Mouse (Mus musculus) fat pad, adult 2 months (tissue): ENCODE measurements around the gene Cpne1.
"Not testable (repeated sequence)": the region's sequence is repeated elsewhere in the genome, so short reads cannot be mapped to it uniquely, and the experiment has no call there.

Source experiments
- DNase-seq: peaks from one replicate; pipeline ENCODE4 v3.0.0-alpha.2; 2011; ENCODE audit warnings: low read depth, low spot score; ENCODE audit errors: extremely low read depth

Gene Cpne1

GRCm38 (mm10) chr2:156111358-156112079 lies at the start of gene Cpne1, which contains the start of gene Rbm12:
Gene Cpne1 (minus strand): TSS chr2:156111965.
Gene Rbm12 (minus strand): TSS chr2:156111978.
- DNase-seq = no peak

- DNase-seq = no peak
Observed at GRCm38 (mm10) chr2:156151538-156151937, 39.8 kb upstream of the Cpne1 start.

GRCm38 (mm10) chr2:156147316-156147915 lies 35.7 kb upstream of the Cpne1 start:
- DNase-seq = no peak

- no peak for DNase-seq
Observed at GRCm38 (mm10) chr2:156146272-156146989, 34.7 kb upstream of the Cpne1 start.

GRCm38 (mm10) chr2:156145486-156146130 lies 33.8 kb upstream of the Cpne1 start:
- no peak for DNase-seq

GRCm38 (mm10) chr2:156143953-156144724 lies 32.4 kb upstream of the Cpne1 start, which contains the start of the genes Romo1 and Nfs1:
Gene Romo1 (plus strand): TSS chr2:156144039.
Gene Nfs1 (minus strand): TSS chr2:156144186.
- no peak for DNase-seq

- no peak for DNase-seq
Observed at GRCm38 (mm10) chr2:156143367-156143766, 31.6 kb upstream of the Cpne1 start.

GRCm38 (mm10) chr2:156142820-156143219 lies 31.1 kb upstream of the Cpne1 start:
- no peak for DNase-seq

- DNase-seq = no peak
Observed at GRCm38 (mm10) chr2:156135695-156136094, 23.9 kb upstream of the Cpne1 start.

GRCm38 (mm10) chr2:156134161-156134560 lies 22.4 kb upstream of the Cpne1 start:
- no peak for DNase-seq

GRCm38 (mm10) chr2:156126992-156127391 lies 15.2 kb upstream of the Cpne1 start, which contains the start of gene Gm28036:
Gene Gm28036 (minus strand): TSS chr2:156127092.
- no peak for DNase-seq

- no peak for DNase-seq
Observed at GRCm38 (mm10) chr2:156123731-156124130, 12.0 kb upstream of the Cpne1 start.

- no peak for DNase-seq
Observed at GRCm38 (mm10) chr2:156119566-156119965, 7.8 kb upstream of the Cpne1 start.

GRCm38 (mm10) chr2:156112080-156112423 lies 287 bp upstream of the Cpne1 start:
- DNase-seq = not testable (repeated sequence)

- no peak for DNase-seq
Observed at GRCm38 (mm10) chr2:156110627-156111357, 973 bp downstream of the Cpne1 start.

- DNase-seq = no peak
Observed at GRCm38 (mm10) chr2:156091926-156092325, 19.8 kb downstream of the Cpne1 start.

GRCm38 (mm10) chr2:156089799-156090198 lies 22.0 kb downstream of the Cpne1 start:
- DNase-seq = no peak

- no peak for DNase-seq
Observed at GRCm38 (mm10) chr2:156087391-156088110, 24.2 kb downstream of the Cpne1 start.

- DNase-seq = no peak
Observed at GRCm38 (mm10) chr2:156084541-156084940, 27.2 kb downstream of the Cpne1 start.
